Mouse (Mus musculus) C2C12 (cell line): ENCODE measurements around the gene Abca8b.

Experiments used
- CEBPB ChIP-seq: IDR thresholded peaks from one replicate; pipeline ENCODE4 v1.6.1; 2011; ENCODE audit warnings: low read depth, mild to moderate bottlenecking, control low read depth, moderate library complexity
- CTCF ChIP-seq: IDR thresholded peaks from one replicate; pipeline ENCODE4 v1.5.1; 2011; ENCODE audit not compliant: control insufficient read depth, insufficient read depth, insufficient read length
- FOSL1 ChIP-seq: IDR thresholded peaks from one replicate; pipeline ENCODE4 v1.8.0; 2011; ENCODE audit warnings: mild to moderate bottlenecking, low read length; ENCODE audit not compliant: poor library complexity, insufficient read depth, severe bottlenecking
- MAX ChIP-seq: IDR thresholded peaks from one replicate; pipeline ENCODE4 v1.6.1; 2011; ENCODE audit warnings: mild to moderate bottlenecking, control low read depth
- MYOD1 ChIP-seq: IDR thresholded peaks from one replicate; pipeline ENCODE4 v1.6.1; 2011; ENCODE audit warnings: low read depth; ENCODE audit not compliant: control insufficient read depth, insufficient read length
- MYOG ChIP-seq: IDR thresholded peaks from one replicate; pipeline ENCODE4 v1.6.1; 2011; ENCODE audit not compliant: control insufficient read depth, insufficient read length; ENCODE audit errors: extremely low read depth
- USF1 ChIP-seq: IDR thresholded peaks from one replicate; pipeline ENCODE4 v1.6.1; 2011; ENCODE audit warnings: low read depth, mild to moderate bottlenecking, control low read depth, moderate library complexity

DNA sequence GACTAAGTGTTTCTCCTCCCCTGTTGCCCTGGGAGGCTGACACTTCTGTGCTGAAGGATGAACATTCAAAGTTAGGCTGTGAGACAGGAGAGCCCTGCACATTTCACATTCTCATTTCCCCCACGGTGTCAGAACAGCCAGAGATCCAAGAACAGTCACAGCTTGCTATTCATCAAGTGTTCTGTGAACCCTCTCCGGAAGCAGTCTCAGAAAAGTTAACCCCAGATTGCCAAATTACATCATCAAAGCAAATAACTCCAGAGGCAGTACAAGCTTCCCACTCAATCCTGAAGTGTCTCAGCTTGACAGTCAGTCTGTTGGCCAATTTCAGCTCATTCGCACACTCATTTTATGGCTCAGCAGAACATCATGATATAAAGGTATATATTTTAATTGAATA lies 632 bp downstream of the Abca8b start:
- TF ChIP-seq MAX = no peak
- no peak for TF ChIP-seq CTCF
- TF ChIP-seq CEBPB = peak; percentile 35
- TF ChIP-seq USF1 = no peak
- no peak for TF ChIP-seq FOSL1
- no peak for TF ChIP-seq MYOD1
- no peak for TF ChIP-seq MYOG
